Mouse (Mus musculus) lung, postnatal 0 days (tissue): Measurements from ENCODE around the gene Aph1c.
"Not testable (repeated sequence)": the region's sequence is repeated elsewhere in the genome, so short reads cannot be mapped to it uniquely, and the experiment has no call there.

Experiments used
- CTCF ChIP-seq: IDR thresholded peaks from 2 replicates; pipeline ENCODE4 v1.5.1; 2016; ENCODE audit warnings: antibody characterized with exemption, mild to moderate bottlenecking
- EP300 ChIP-seq: IDR thresholded peaks from 2 replicates; pipeline ENCODE4 v1.6.1; 2016; ENCODE audit warnings: antibody characterized with exemption, mild to moderate bottlenecking, control low read depth

DNA sequence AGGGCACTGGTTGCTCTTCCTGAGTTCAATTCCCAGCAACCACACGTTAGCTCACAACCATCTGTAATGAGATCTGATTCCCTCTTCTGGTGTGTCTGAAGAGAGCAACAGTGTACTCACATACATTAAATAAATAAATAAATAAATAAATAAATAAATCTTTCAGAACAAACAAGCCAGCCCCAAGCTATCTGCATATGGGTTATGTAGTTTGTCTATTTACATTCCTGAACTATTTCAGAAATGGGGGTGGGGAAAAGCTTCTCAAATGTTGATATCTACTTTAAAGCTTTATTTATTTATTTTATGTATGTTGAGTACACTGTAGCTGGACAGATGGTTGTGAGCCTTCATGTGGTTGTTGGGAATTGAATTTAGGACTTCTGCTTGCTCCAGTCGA lies 38.5 kb upstream of the Aph1c start:
- not testable (repeated sequence) for TF ChIP-seq CTCF, EP300
